Mouse (Mus musculus) limb, embryonic 15.5 days (tissue): Measurements from ENCODE around the gene Stk10. TPM values are rescaled to one million over a fixed set of nuclear protein-coding genes. Genes with fewer than 3 reads are reported as not detected.

Source experiments
- ATAC-seq: fragments of 200-750 bp; cut with Nextera tagmentation; 2 replicates; pipeline ENCODE4 v1.8.0; 2017; ENCODE audit warnings: low read depth, moderate TSS enrichment; ENCODE audit not compliant: insufficient number of reproducible peaks, low FRiP score, low TSS enrichment
- H3K27ac ChIP-seq: fragments of 300-500 bp; sonication (generic); 2 replicates; pipeline ENCODE4 v1.5.1; 2015; ENCODE audit warnings: moderate library complexity, mild to moderate bottlenecking, inconsistent platforms
- H3K27me3 ChIP-seq: fragments of 300-500 bp; sonication (generic); 2 replicates; pipeline ENCODE4 v1.6.1; 2015; ENCODE audit warnings: inconsistent platforms
- H3K36me3 ChIP-seq: fragments of 300-500 bp; sonication (generic); 2 replicates; pipeline ENCODE4 v1.6.1; 2015; ENCODE audit warnings: inconsistent platforms
- H3K4me1 ChIP-seq: fragments of 300-500 bp; sonication (generic); 2 replicates; pipeline ENCODE4 v1.6.1; 2015; ENCODE audit warnings: inconsistent platforms
- H3K4me2 ChIP-seq: fragments of 300-500 bp; sonication (generic); 2 replicates; pipeline ENCODE4 v1.6.1; 2015; ENCODE audit warnings: mild to moderate bottlenecking, inconsistent platforms
- H3K4me3 ChIP-seq: fragments of 300-500 bp; sonication (generic); 2 replicates; pipeline ENCODE4 v1.5.1; 2015; ENCODE audit warnings: mild to moderate bottlenecking, inconsistent platforms
- H3K9ac ChIP-seq: fragments of 300-500 bp; sonication (generic); 2 replicates; pipeline ENCODE4 v1.6.1; 2015; ENCODE audit warnings: inconsistent platforms
- H3K9me3 ChIP-seq: fragments of 300-500 bp; sonication (generic); 2 replicates; pipeline ENCODE4 v1.6.1; 2016; ENCODE audit warnings: inconsistent platforms
- WGBS: fragments of 180-500 bp; shearing (Covaris S2); methylation state at CpG from one replicate; pipeline ENCODE4 v1.1.7; 2015; 5-methylcytosine and 5-hydroxymethylcytosine counted together
- polyA plus RNA-seq: library from polyadenylated mRNA; unstranded; fragments of >200 nt; fragmentation: Nextera tagmentation; extraction: Ambion mirVana; gene quantifications from 2 replicates; pipeline ENCODE4 v1.2.1, GENCODE M21; 2015

Gene Stk10
- polyA plus RNA-seq, 1 experiment from 2014 or later: 4.1 TPM

GRCm38 (mm10) chr11:32594122-32594521 lies 61.0 kb downstream of the Stk10 start:
- Histone ChIP-seq H3K4me2 (no peak overlapping the region), H3K4me3 (no peak overlapping the region), H3K4me1 (0 out of 2 replicates have a peak, but pooled peaks cover 2% of the 10 kb centered on the region), H3K27ac (no peak overlapping the region), H3K27me3 (no peaks in the 10 kb centered on the region), H3K9me3 (no peaks in the 10 kb centered on the region), H3K9ac (no peak overlapping the region), H3K36me3 (peaks cover 5% of the 10 kb centered on the region; the same call in 1 of the 2 replicates)
- ATAC-seq: no peak
- WGBS: 96% methylated on average over 4 of the region's 4 CpGs

GRCm38 (mm10) chr11:32600371-32600770 lies 67.3 kb downstream of the Stk10 start:
- Histone ChIP-seq H3K4me1 (peaks cover 26% of the 10 kb centered on the region), H3K4me2 (no peak overlapping the region), H3K36me3 (peaks cover 5% of the 10 kb centered on the region; the same call in 1 of the 2 replicates), H3K4me3 (no peak overlapping the region), H3K9me3 (no peaks in the 10 kb centered on the region), H3K27ac (no peak overlapping the region), H3K9ac (no peak overlapping the region), H3K27me3 (no peaks in the 10 kb centered on the region)
- ATAC-seq: no peak
- 89% methylated on average over 6 of the region's 6 CpGs for WGBS

GRCm38 (mm10) chr11:32601528-32602323 lies 68.6 kb downstream of the Stk10 start:
- no peak overlapping the region for H3K27ac ChIP-seq
- H3K36me3 ChIP-seq: peaks cover 5% of the 10 kb centered on the region; the same call in 1 of the 2 replicates
- H3K4me3 ChIP-seq: no peak overlapping the region
- no peak overlapping the region for H3K9ac ChIP-seq
- H3K9me3 ChIP-seq: no peaks in the 10 kb centered on the region
- no peak overlapping the region for H3K4me2 ChIP-seq
- H3K27me3 ChIP-seq: no peaks in the 10 kb centered on the region
- no peak for ATAC-seq
- peaks cover 28% of the 10 kb centered on the region for H3K4me1 ChIP-seq
- 43% methylated on average over 12 of the region's 12 CpGs for WGBS

GRCm38 (mm10) chr11:32604663-32605062 lies 71.6 kb downstream of the Stk10 start:
- Histone ChIP-seq H3K36me3 (no peaks in the 10 kb centered on the region), H3K4me1 (peaks cover 26% of the 10 kb centered on the region), H3K27ac (peak overlapping the region; percentile 83), H3K27me3 (no peaks in the 10 kb centered on the region), H3K9me3 (no peaks in the 10 kb centered on the region), H3K4me2 (0 out of 2 replicates have a peak overlapping the region, but pooled peaks have one; percentile 6), H3K4me3 (no peak overlapping the region), H3K9ac (no peak overlapping the region)
- WGBS: 12% methylated on average over 4 of the region's 4 CpGs
- no peak for ATAC-seq

GRCm38 (mm10) chr11:32605131-32605860 lies 72.2 kb downstream of the Stk10 start:
- Histone ChIP-seq H3K9ac (no peak overlapping the region), H3K27ac (peak overlapping the region; percentile 83), H3K27me3 (no peaks in the 10 kb centered on the region), H3K9me3 (no peaks in the 10 kb centered on the region), H3K4me2 (peak overlapping the region; percentile 17; the same call in 1 of the 2 replicates), H3K4me1 (peaks cover 26% of the 10 kb centered on the region), H3K4me3 (no peak overlapping the region), H3K36me3 (no peaks in the 10 kb centered on the region)
- WGBS: 28% methylated on average over 7 of the region's 7 CpGs
- ATAC-seq: peak; percentile 47; the same call in 1 of the 2 replicates

- H3K9me3 ChIP-seq: no peaks in the 10 kb centered on the region
- 0 out of 2 replicates have a peak, but pooled peaks cover 3% of the 10 kb centered on the region for H3K36me3 ChIP-seq
- ATAC-seq: no peak
- no peak overlapping the region for H3K4me3 ChIP-seq
- WGBS: 64% methylated on average over 3 of the region's 3 CpGs
- no peak overlapping the region for H3K4me2 ChIP-seq
- no peak overlapping the region for H3K9ac ChIP-seq
- H3K27me3 ChIP-seq: no peaks in the 10 kb centered on the region
- H3K4me1 ChIP-seq: peaks cover 26% of the 10 kb centered on the region
- no peak overlapping the region; the same call in 1 of the 2 replicates for H3K27ac ChIP-seq
Measured at GRCm38 (mm10) chr11:32605907-32606306, 72.8 kb downstream of the Stk10 start.

- ATAC-seq: no peak
- 0 out of 2 replicates have a peak, but pooled peaks cover 3% of the 10 kb centered on the region for H3K36me3 ChIP-seq
- H3K9me3 ChIP-seq: no peaks in the 10 kb centered on the region
- H3K4me2 ChIP-seq: no peak overlapping the region
- H3K27me3 ChIP-seq: no peaks in the 10 kb centered on the region
- peaks cover 26% of the 10 kb centered on the region for H3K4me1 ChIP-seq
- no peak overlapping the region for H3K27ac ChIP-seq
- no peak overlapping the region for H3K9ac ChIP-seq
- H3K4me3 ChIP-seq: no peak overlapping the region
Measured at GRCm38 (mm10) chr11:32607319-32607718, 74.2 kb downstream of the Stk10 start.

- no peak overlapping the region for H3K9ac ChIP-seq
- H3K4me1 ChIP-seq: 0 out of 2 replicates have a peak, but pooled peaks cover 4% of the 10 kb centered on the region
- no peaks in the 10 kb centered on the region for H3K27me3 ChIP-seq
- no peak overlapping the region for H3K4me3 ChIP-seq
- H3K27ac ChIP-seq: no peak overlapping the region
- H3K36me3 ChIP-seq: 0 out of 2 replicates have a peak, but pooled peaks cover 9% of the 10 kb centered on the region
- no peaks in the 10 kb centered on the region for H3K9me3 ChIP-seq
- no peak for ATAC-seq
- 77% methylated on average over 6 of the region's 6 CpGs for WGBS
- H3K4me2 ChIP-seq: no peak overlapping the region
Measured at GRCm38 (mm10) chr11:32610616-32611015, 77.5 kb downstream of the Stk10 start.

- no peak overlapping the region for H3K9ac ChIP-seq
- 0 out of 2 replicates have a peak, but pooled peaks cover 8% of the 10 kb centered on the region for H3K4me1 ChIP-seq
- no peak for ATAC-seq
- 0 out of 2 replicates have a peak, but pooled peaks cover 9% of the 10 kb centered on the region for H3K36me3 ChIP-seq
- no peaks in the 10 kb centered on the region for H3K9me3 ChIP-seq
- no peaks in the 10 kb centered on the region for H3K27me3 ChIP-seq
- WGBS: 74% methylated on average over 6 of the region's 6 CpGs
- no peak overlapping the region for H3K4me3 ChIP-seq
- no peak overlapping the region for H3K27ac ChIP-seq
- H3K4me2 ChIP-seq: no peak overlapping the region
Measured at GRCm38 (mm10) chr11:32612304-32612703, 79.2 kb downstream of the Stk10 start.

- no peak overlapping the region for H3K4me2 ChIP-seq
- 0 out of 2 replicates have a peak, but pooled peaks cover 9% of the 10 kb centered on the region for H3K36me3 ChIP-seq
- H3K27ac ChIP-seq: no peak overlapping the region
- no peaks in the 10 kb centered on the region for H3K27me3 ChIP-seq
- no peak overlapping the region for H3K9ac ChIP-seq
- H3K4me1 ChIP-seq: peaks cover 15% of the 10 kb centered on the region
- H3K9me3 ChIP-seq: no peaks in the 10 kb centered on the region
- 95% methylated on average over 29 of the region's 29 CpGs for WGBS
- H3K4me3 ChIP-seq: no peak overlapping the region
- no peak for ATAC-seq
Measured at GRCm38 (mm10) chr11:32614463-32614862, 81.4 kb downstream of the Stk10 start.

- 17% methylated on average over 11 of the region's 11 CpGs for WGBS
- no peak for ATAC-seq
- H3K4me3 ChIP-seq: no peak overlapping the region
- no peak overlapping the region for H3K27ac ChIP-seq
- no peaks in the 10 kb centered on the region for H3K27me3 ChIP-seq
- 0 out of 2 replicates have a peak, but pooled peaks cover 7% of the 10 kb centered on the region for H3K36me3 ChIP-seq
- no peaks in the 10 kb centered on the region for H3K9me3 ChIP-seq
- peaks cover 22% of the 10 kb centered on the region for H3K4me1 ChIP-seq
- no peak overlapping the region for H3K9ac ChIP-seq
- no peak overlapping the region for H3K4me2 ChIP-seq
Measured at GRCm38 (mm10) chr11:32615561-32615960, 82.5 kb downstream of the Stk10 start.

GRCm38 (mm10) chr11:32616091-32616490 lies 83.0 kb downstream of the Stk10 start:
- Histone ChIP-seq H3K4me3 (no peak overlapping the region), H3K27ac (no peak overlapping the region), H3K9me3 (no peaks in the 10 kb centered on the region), H3K4me2 (no peak overlapping the region), H3K9ac (no peak overlapping the region), H3K4me1 (peaks cover 22% of the 10 kb centered on the region), H3K27me3 (no peaks in the 10 kb centered on the region), H3K36me3 (0 out of 2 replicates have a peak, but pooled peaks cover 6% of the 10 kb centered on the region)
- ATAC-seq: no peak
- WGBS: 73% methylated on average over 6 of the region's 6 CpGs
